Mouse (Mus musculus): ENCODE data around the gene L1td1.

Gene L1td1

DNA sequence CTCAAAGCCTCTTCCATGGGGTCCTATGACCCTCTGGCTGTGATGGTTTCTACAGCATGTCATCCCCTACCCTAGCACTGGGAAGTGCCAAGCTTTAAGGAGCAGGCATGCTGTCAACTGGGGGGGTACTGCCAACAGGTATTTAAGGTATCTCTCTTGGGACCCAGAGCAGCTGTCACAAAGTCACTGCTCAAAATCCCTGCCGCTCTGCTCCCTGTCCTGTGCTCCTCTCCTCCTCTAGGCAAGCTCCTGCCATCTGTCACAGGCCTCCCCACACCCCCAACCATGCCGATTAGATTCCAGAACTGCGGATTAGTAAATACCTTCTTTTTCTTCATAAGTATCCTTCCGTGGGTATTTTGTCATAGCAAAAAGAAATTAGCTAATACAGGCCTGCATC, 27.9 kb downstream of the L1td1 start:
- H3K36me3 ChIP-seq (ENCODE audit: insufficient read depth, low read length), result no peaks in the 10 kb centered on the region; the same call in none of the 2 replicates
- H3K4me1 ChIP-seq (replicated peaks; ENCODE audit: low read depth, low read length), result peaks cover 9% of the 10 kb centered on the region; the same call in 1 of the 2 replicates
- H3K9me3 ChIP-seq (ENCODE audit: low read length), result no peaks in the 10 kb centered on the region
- TF ChIP-seq NANOG (IDR thresholded peaks at IDR 0.05; ENCODE audit: borderline replicate concordance, low read length), result no peak
- TF ChIP-seq CTCF (conservative IDR thresholded peaks at IDR 0.05; ENCODE audit: low read length), result no peak
- TF ChIP-seq POU5F1 (IDR thresholded peaks at IDR 0.05; ENCODE audit: borderline replicate concordance, low read length), result no peak
- no peak overlapping the region for H3K4me3 ChIP-seq (replicated peaks; ENCODE audit: low read length)
- no peaks in the 10 kb centered on the region for H3K27me3 ChIP-seq (ENCODE audit: insufficient read depth, low read length)

GRCm38 (mm10) chr4:98756141-98756540, 29.6 kb downstream of the L1td1 start:
- TF ChIP-seq NANOG (IDR thresholded peaks at IDR 0.05; ENCODE audit: borderline replicate concordance, low read length) (no peak), POU5F1 (IDR thresholded peaks at IDR 0.05; ENCODE audit: borderline replicate concordance, low read length) (no peak), CTCF (conservative IDR thresholded peaks at IDR 0.05; ENCODE audit: low read length) (no peak)
- Histone ChIP-seq H3K9me3 (ENCODE audit: low read length) (no peaks in the 10 kb centered on the region), H3K4me1 (replicated peaks; ENCODE audit: low read depth, low read length) (peaks cover 9% of the 10 kb centered on the region; the same call in 1 of the 2 replicates), H3K4me3 (replicated peaks; ENCODE audit: low read length) (no peak overlapping the region), H3K27me3 (ENCODE audit: insufficient read depth, low read length) (no peaks in the 10 kb centered on the region), H3K36me3 (ENCODE audit: insufficient read depth, low read length) (peaks cover 7% of the 10 kb centered on the region)

- TF ChIP-seq NANOG (IDR thresholded peaks at IDR 0.05; ENCODE audit: borderline replicate concordance, low read length) (no peak), POU5F1 (IDR thresholded peaks at IDR 0.05; ENCODE audit: borderline replicate concordance, low read length) (no peak), CTCF (conservative IDR thresholded peaks at IDR 0.05; ENCODE audit: low read length) (no peak)
- Histone ChIP-seq H3K9me3 (ENCODE audit: low read length) (no peaks in the 10 kb centered on the region), H3K4me3 (replicated peaks; ENCODE audit: low read length) (no peak overlapping the region), H3K4me1 (replicated peaks; ENCODE audit: low read depth, low read length) (peaks cover 4% of the 10 kb centered on the region; the same call in 1 of the 2 replicates), H3K27me3 (ENCODE audit: insufficient read depth, low read length) (no peaks in the 10 kb centered on the region), H3K36me3 (ENCODE audit: insufficient read depth, low read length) (peaks cover 10% of the 10 kb centered on the region)
These were observed 31.7 kb downstream of the L1td1 start for GRCm38 (mm10) chr4:98758012-98758821.

DNA sequence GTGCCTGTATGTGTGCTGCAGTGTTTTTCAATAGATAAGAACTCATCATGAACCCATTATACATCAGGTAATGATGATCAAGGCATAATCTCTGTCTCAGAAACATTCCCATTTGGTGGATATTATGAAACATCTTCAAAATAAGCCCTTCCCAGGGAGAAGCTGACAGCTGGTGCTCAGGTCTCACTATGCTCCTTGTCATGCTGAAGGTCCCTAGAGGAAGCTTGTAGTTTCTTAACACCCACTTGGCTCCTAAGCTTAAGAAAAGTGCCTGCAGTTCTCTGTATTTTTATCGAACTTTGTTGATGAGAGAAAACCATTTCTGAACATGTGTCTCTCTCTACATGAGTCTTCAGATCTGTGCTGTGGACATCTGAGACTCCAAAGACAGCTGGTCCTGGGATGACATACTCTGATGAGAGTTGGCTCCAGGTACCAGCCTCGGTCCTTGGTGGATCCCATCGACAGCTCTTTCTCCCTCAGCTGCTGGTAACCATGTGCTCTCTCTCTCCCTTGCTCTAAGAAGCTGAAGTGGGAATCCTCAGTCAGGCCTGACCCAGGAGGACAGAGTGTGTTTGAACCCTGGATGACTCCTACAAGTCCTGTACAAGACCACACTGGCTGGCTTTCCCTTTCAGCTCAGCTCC, 32.5 kb downstream of the L1td1 start:
- H3K9me3 ChIP-seq (ENCODE audit: low read length), result no peaks in the 10 kb centered on the region
- H3K4me1 ChIP-seq (replicated peaks; ENCODE audit: low read depth, low read length), result peaks cover 4% of the 10 kb centered on the region; the same call in 1 of the 2 replicates
- H3K4me3 ChIP-seq (replicated peaks; ENCODE audit: low read length), result no peak overlapping the region
- peaks cover 10% of the 10 kb centered on the region for H3K36me3 ChIP-seq (ENCODE audit: insufficient read depth, low read length)
- TF ChIP-seq NANOG (IDR thresholded peaks at IDR 0.05; ENCODE audit: borderline replicate concordance, low read length) (no peak), POU5F1 (IDR thresholded peaks at IDR 0.05; ENCODE audit: borderline replicate concordance, low read length) (no peak), CTCF (conservative IDR thresholded peaks at IDR 0.05; ENCODE audit: low read length) (no peak)
- H3K27me3 ChIP-seq (ENCODE audit: insufficient read depth, low read length), result no peaks in the 10 kb centered on the region

DNA sequence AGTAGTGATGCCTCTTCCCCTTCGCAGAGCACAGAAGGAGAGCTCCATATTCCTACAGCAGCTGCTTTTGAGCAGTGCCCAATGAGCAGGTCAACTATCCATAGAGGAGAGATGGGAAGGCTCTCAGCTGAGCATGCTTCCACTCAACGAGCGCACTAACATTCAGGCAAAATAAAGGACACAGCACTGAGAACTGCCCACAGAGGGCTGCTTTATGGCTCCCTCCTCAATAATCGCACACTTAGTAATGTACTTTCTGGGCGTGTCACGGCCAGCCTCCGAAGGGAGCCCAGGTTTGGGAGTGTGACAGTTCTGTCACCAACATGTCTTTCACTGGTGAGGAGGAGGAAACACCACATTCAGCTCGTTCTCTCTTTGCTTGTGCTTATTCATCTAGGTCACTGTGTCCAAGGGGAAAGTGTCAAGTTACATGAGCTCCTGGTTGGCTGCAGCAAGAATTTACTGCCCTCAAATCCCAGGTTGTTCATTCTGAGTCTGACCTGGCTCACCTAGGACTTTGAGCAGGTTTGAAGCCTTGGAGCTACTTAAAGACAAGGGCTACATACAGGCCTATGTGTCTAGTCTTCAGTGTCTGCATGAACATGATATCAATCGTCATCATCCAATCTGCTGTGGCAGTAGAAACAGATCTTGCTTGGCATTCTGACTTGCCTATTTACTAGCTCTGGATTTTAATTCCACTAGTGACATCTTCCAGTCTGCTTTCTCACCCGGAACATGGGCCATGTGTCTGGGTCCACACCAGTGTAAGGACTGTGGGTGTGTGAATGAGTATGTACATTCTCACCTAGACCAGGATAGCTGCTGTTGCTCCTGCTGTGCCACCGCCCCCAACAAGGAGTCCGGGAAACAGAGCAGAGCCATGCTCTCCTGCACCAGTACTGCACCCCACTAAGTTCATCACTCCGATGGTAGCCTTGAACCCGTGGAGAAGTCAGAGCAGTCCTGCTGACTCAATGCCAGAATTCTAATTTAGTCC, 40.9 kb downstream of the L1td1 start:
- no peaks in the 10 kb centered on the region for H3K27me3 ChIP-seq (ENCODE audit: insufficient read depth, low read length)
- H3K4me1 ChIP-seq (replicated peaks; ENCODE audit: low read depth, low read length), result peaks cover 10% of the 10 kb centered on the region
- no peak overlapping the region for H3K4me3 ChIP-seq (replicated peaks; ENCODE audit: low read length)
- TF ChIP-seq POU5F1 (IDR thresholded peaks at IDR 0.05; ENCODE audit: borderline replicate concordance, low read length) (no peak), NANOG (IDR thresholded peaks at IDR 0.05; ENCODE audit: borderline replicate concordance, low read length) (no peak), CTCF (conservative IDR thresholded peaks at IDR 0.05; ENCODE audit: low read length) (no peak)
- no peaks in the 10 kb centered on the region for H3K9me3 ChIP-seq (ENCODE audit: low read length)
- peaks cover 7% of the 10 kb centered on the region; the same call in 1 of the 2 replicates for H3K36me3 ChIP-seq (ENCODE audit: insufficient read depth, low read length)

GRCm38 (mm10) chr4:98773785-98774184, 47.3 kb downstream of the L1td1 start:
- H3K4me1 ChIP-seq (replicated peaks; ENCODE audit: low read depth, low read length), result peaks cover 10% of the 10 kb centered on the region
- peaks cover 4% of the 10 kb centered on the region for H3K27me3 ChIP-seq (ENCODE audit: insufficient read depth, low read length)
- no peak overlapping the region for H3K4me3 ChIP-seq (replicated peaks; ENCODE audit: low read length)
- no peaks in the 10 kb centered on the region for H3K9me3 ChIP-seq (ENCODE audit: low read length)
- H3K36me3 ChIP-seq (ENCODE audit: insufficient read depth, low read length), result peaks cover 11% of the 10 kb centered on the region; the same call in 1 of the 2 replicates
- TF ChIP-seq NANOG (IDR thresholded peaks at IDR 0.05; ENCODE audit: borderline replicate concordance, low read length), result no peak

DNA sequence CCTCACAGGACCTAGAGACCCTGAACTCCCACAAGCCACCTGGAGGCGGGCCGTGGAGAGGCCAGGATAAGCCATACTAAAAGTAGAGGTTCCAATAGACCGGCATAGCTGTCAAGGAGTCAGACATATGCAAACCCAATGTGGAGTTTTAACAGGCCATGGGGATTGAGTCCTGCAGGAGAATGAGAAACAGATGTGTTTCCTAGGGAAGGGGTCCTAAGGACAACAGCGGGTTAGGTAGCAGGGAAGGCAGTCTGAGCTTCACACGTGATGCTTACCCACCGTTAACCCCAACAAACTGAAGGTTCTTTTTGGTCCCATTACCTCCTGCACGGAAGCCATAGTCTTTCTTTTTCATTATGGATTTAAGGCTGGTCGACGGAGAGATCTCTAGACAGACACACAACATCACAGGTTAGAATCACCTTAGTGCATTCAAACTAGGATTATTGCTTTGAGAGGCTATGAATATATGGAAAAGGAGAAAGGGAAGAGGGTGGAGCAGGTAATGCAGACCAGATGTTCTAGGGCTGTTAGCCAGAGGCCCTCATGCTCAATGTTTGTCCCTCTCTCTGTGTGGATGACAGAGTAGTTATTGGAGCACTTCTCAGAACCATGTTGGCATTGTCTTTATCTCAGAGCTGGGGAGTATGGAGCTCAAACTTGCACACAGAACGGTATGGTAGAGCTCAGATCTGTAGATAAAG, 50.3 kb downstream of the L1td1 start:
- H3K4me1 ChIP-seq (replicated peaks; ENCODE audit: low read depth, low read length), result peaks cover 36% of the 10 kb centered on the region
- H3K36me3 ChIP-seq (ENCODE audit: insufficient read depth, low read length), result peaks cover 13% of the 10 kb centered on the region; the same call in 1 of the 2 replicates
- peaks cover 6% of the 10 kb centered on the region for H3K27me3 ChIP-seq (ENCODE audit: insufficient read depth, low read length)
- H3K9me3 ChIP-seq (ENCODE audit: low read length), result no peaks in the 10 kb centered on the region
- TF ChIP-seq POU5F1 (IDR thresholded peaks at IDR 0.05; ENCODE audit: borderline replicate concordance, low read length) (no peak), CTCF (conservative IDR thresholded peaks at IDR 0.05; ENCODE audit: low read length) (no peak), NANOG (IDR thresholded peaks at IDR 0.05; ENCODE audit: borderline replicate concordance, low read length) (no peak)
- no peak overlapping the region for H3K4me3 ChIP-seq (replicated peaks; ENCODE audit: low read length)
